Mouse (Mus musculus) ES-Bruce4 (cell line): Measurements from ENCODE around the gene Dbn1.

ENCODE experiments used
- CTCF ChIP-seq: IDR thresholded peaks from one replicate; pipeline ENCODE4 v1.8.1; 2011; ENCODE audit warnings: low read depth, low read length
- EP300 ChIP-seq: IDR thresholded peaks from 2 replicates; pipeline ENCODE4 v1.6.1; 2011; ENCODE audit warnings: low read depth, low read length; ENCODE audit not compliant: insufficient read depth

GRCm38 (mm10) chr13:55506697-55507096 is 18.8 kb upstream of the Dbn1 start:
- TF ChIP-seq EP300: no peak
- no peak for TF ChIP-seq CTCF
